In the genomic region with DNA sequence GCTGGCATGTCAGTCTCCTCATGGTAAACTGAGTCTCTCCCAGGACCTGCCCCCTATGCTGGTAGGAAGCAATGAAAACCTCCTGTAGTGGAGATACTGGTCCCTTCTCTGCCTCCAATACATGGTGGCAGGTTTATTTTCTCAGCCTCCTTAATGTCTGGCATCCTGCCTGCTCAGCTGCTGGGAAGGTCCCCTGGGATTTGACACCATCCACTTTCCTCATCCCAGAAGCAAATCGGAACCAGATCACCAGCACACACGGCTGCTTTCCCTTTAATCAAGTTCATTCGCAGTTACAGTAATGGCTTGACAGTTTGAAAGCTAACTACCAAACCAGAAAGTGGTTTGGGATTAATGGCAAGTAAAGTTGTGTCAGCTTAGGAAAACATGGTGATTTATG, we compare ENCODE assay signal across 19 mouse cellular contexts.
A peak's percentile ranks its signal among the peaks of the same experiment; 100 is the strongest.
DNase-seq lines count a peak whose midpoint lies in the region; ATAC-seq and TF ChIP-seq lines count a peak whose summit lies in the region.
"Had no signal": no experiment of that assay in that cellular context is flagged by ENCODE, and none has a peak within 500 bp of the region (broad histone marks: within the 10 kb centered on the region; RNA-seq: fewer than 3 reads in every experiment).

No protein-coding gene starts in this region.

- 55% methylated on average over 3 of the region's 3 CpGs for WGBS in heart, embryonic 10.5 days
- WGBS in midbrain, postnatal 0 days: 39% methylated on average over 3 of the region's 3 CpGs
- 69% methylated on average over 3 of the region's 3 CpGs for WGBS in midbrain, embryonic 11.5 days
- 22% methylated on average over 3 of the region's 3 CpGs for WGBS in embryonic facial prominence, embryonic 14.5 days

- no peaks in the 10 kb centered on the region for H3K9me3 ChIP-seq in heart, embryonic 10.5 days
- H3K9me3 ChIP-seq in midbrain, postnatal 0 days (ENCODE audit: low read length): no peaks in the 10 kb centered on the region
- H3K9me3 ChIP-seq in midbrain, embryonic 11.5 days (ENCODE audit: control insufficient read depth, low read length): no peaks in the 10 kb centered on the region
- H3K9me3 ChIP-seq in embryonic facial prominence, embryonic 14.5 days (ENCODE audit: control insufficient read depth, low read length): no peaks in the 10 kb centered on the region
- H3K9me3 ChIP-seq: embryonic facial prominence, embryonic 15.5 days; forebrain, embryonic 12.5 days; midbrain, embryonic 10.5 days had no signal

- DNase-seq in heart, postnatal 10 days: peak; percentile 1 to 10
- no peak for DNase-seq in heart, embryonic 10.5 days (ENCODE audit: low spot score)
- peak; percentile 22 for DNase-seq in midbrain, postnatal 0 days (ENCODE audit: low spot score)
- DNase-seq in midbrain, embryonic 11.5 days (ENCODE audit: low spot score, missing footprints): no peak
- DNase-seq in embryonic facial prominence, embryonic 14.5 days (ENCODE audit: low spot score): peak; percentile 40
- DNase-seq in mesoderm, embryonic 11.5 days (ENCODE audit: low read depth, low spot score): peak; percentile 54
- no peak for DNase-seq in ovary, adult 18-20 months (ENCODE audit: low spot score)
- DNase-seq: cerebellum, postnatal 36 days; heart, adult 2 months; layer of hippocampus, postnatal 36 days; right cerebral cortex, postnatal 4 days; thymus, adult 2 months had no signal

- intact Hi-C loops in heart, postnatal 10 days (cut with DNase I): no loop called here

- H3K27ac ChIP-seq in heart, embryonic 10.5 days: no peak overlapping the region
- H3K27ac ChIP-seq in midbrain, postnatal 0 days (ENCODE audit: low read depth, low read length): no peak overlapping the region
- no peak overlapping the region for H3K27ac ChIP-seq in midbrain, embryonic 11.5 days (ENCODE audit: low read depth, low read length)
- H3K27ac ChIP-seq in embryonic facial prominence, embryonic 14.5 days (replicated peaks; ENCODE audit: low read depth, low read length): no peak overlapping the region
- H3K27ac ChIP-seq: embryonic facial prominence, embryonic 15.5 days; forebrain, embryonic 12.5 days; heart, adult 2 months; liver, embryonic 14.5 days; midbrain, embryonic 10.5 days had no signal

- no peak for TF ChIP-seq CTCF in midbrain, postnatal 0 days (IDR thresholded peaks at IDR 0.05)

- H3K9ac ChIP-seq in midbrain, postnatal 0 days (replicated peaks; ENCODE audit: low read length, poor library complexity, severe bottlenecking): 0 out of 2 replicates have a peak overlapping the region, but pooled peaks have one; percentile 19
- H3K9ac ChIP-seq in midbrain, embryonic 11.5 days (ENCODE audit: low read length): no peak overlapping the region
- H3K9ac ChIP-seq in embryonic facial prominence, embryonic 14.5 days (ENCODE audit: low read depth, low read length): no peak overlapping the region
- H3K9ac ChIP-seq: embryonic facial prominence, embryonic 15.5 days; forebrain, embryonic 12.5 days; liver, embryonic 14.5 days had no signal

- H3K27me3 ChIP-seq in heart, embryonic 10.5 days (ENCODE audit: insufficient read depth, poor library complexity, severe bottlenecking): no peaks in the 10 kb centered on the region
- H3K27me3 ChIP-seq in midbrain, postnatal 0 days (ENCODE audit: insufficient read depth, low read length): no peaks in the 10 kb centered on the region
- no peaks in the 10 kb centered on the region for H3K27me3 ChIP-seq in midbrain, embryonic 11.5 days (ENCODE audit: control insufficient read depth, insufficient read depth, low read length)
- H3K27me3 ChIP-seq in embryonic facial prominence, embryonic 14.5 days (replicated peaks; ENCODE audit: control insufficient read depth, insufficient read depth, low read length): no peaks in the 10 kb centered on the region
- H3K27me3 ChIP-seq: embryonic facial prominence, embryonic 15.5 days; forebrain, embryonic 12.5 days had no signal

- H3K4me1 ChIP-seq in heart, embryonic 10.5 days: no peaks in the 10 kb centered on the region; the same call in 1 of the 2 replicates
- no peaks in the 10 kb centered on the region for H3K4me1 ChIP-seq in midbrain, postnatal 0 days (ENCODE audit: insufficient read depth, low read length)
- peaks cover under 1% of the 10 kb centered on the region; the same call in 1 of the 2 replicates for H3K4me1 ChIP-seq in midbrain, embryonic 11.5 days (ENCODE audit: control insufficient read depth, insufficient read depth, low read length)
- H3K4me1 ChIP-seq in embryonic facial prominence, embryonic 14.5 days (ENCODE audit: control insufficient read depth, insufficient read depth, low read length): no peaks in the 10 kb centered on the region
- H3K4me1 ChIP-seq: embryonic facial prominence, embryonic 15.5 days had no signal

- H3K4me2 ChIP-seq in midbrain, postnatal 0 days (ENCODE audit: low read depth, low read length, poor library complexity, severe bottlenecking): no peak overlapping the region
- H3K4me2 ChIP-seq in midbrain, embryonic 11.5 days: no peak overlapping the region
- H3K4me2 ChIP-seq in embryonic facial prominence, embryonic 14.5 days (ENCODE audit: low read depth, low read length): no peak overlapping the region
- H3K4me2 ChIP-seq: embryonic facial prominence, embryonic 15.5 days; forebrain, embryonic 12.5 days had no signal

- no peak overlapping the region for H3K4me3 ChIP-seq in heart, embryonic 10.5 days
- H3K4me3 ChIP-seq in midbrain, postnatal 0 days (ENCODE audit: low read depth, low read length): no peak overlapping the region
- H3K4me3 ChIP-seq in midbrain, embryonic 11.5 days (ENCODE audit: low read depth, low read length): no peak overlapping the region
- H3K4me3 ChIP-seq in embryonic facial prominence, embryonic 14.5 days (ENCODE audit: low read depth, low read length): no peak overlapping the region
- H3K4me3 ChIP-seq: embryonic facial prominence, embryonic 15.5 days; forebrain, embryonic 12.5 days; heart, adult 2 months; midbrain, embryonic 10.5 days had no signal

- H3K36me3 ChIP-seq in heart, embryonic 10.5 days: no peaks in the 10 kb centered on the region
- no peaks in the 10 kb centered on the region for H3K36me3 ChIP-seq in midbrain, postnatal 0 days (ENCODE audit: insufficient read depth, low read length)
- no peaks in the 10 kb centered on the region for H3K36me3 ChIP-seq in midbrain, embryonic 11.5 days (ENCODE audit: control insufficient read depth, insufficient read depth, low read length)
- H3K36me3 ChIP-seq in embryonic facial prominence, embryonic 14.5 days (ENCODE audit: control insufficient read depth, insufficient read depth, low read length): no peaks in the 10 kb centered on the region
- H3K36me3 ChIP-seq: embryonic facial prominence, embryonic 15.5 days; forebrain, embryonic 12.5 days; G1E; midbrain, embryonic 10.5 days had no signal

- no peak for ATAC-seq in midbrain, postnatal 0 days (ENCODE audit: low FRiP score)
- no peak for ATAC-seq in midbrain, embryonic 11.5 days (ENCODE audit: low FRiP score)
- ATAC-seq in embryonic facial prominence, embryonic 14.5 days (ENCODE audit: low read depth): no peak
- ATAC-seq: intestine, postnatal 0 days; lung, postnatal 0 days had no signal

Comparison
In these comparisons a context has a peak if more than half of its experiments do, and no peak if none do; other contexts are left out.
1. DNase-seq: peak in heart, postnatal 10 days (2 of 2), midbrain, postnatal 0 days (single experiment), embryonic facial prominence, embryonic 14.5 days (single experiment) and mesoderm, embryonic 11.5 days (single experiment); none in heart, embryonic 10.5 days (single experiment), midbrain, embryonic 11.5 days (single experiment) and ovary, adult 18-20 months (single experiment).